In genomic region chr3:137867437-137868093, GRCm38 (mm10) we compare ENCODE assay signal across 8 mouse cellular contexts. TPM values are rescaled to one million over a fixed set of nuclear protein-coding genes. Genes with fewer than 3 reads are reported as not detected.
DNase-seq lines count a peak whose midpoint lies in the region; ATAC-seq lines count a peak whose summit lies in the region.

Gene Dnajb14, plus strand, starts transcription at chr3:137867675.

- peak; percentile 29 for ATAC-seq in frontal cortex, adult (ENCODE audit: low TSS enrichment)
- ATAC-seq in hematopoietic stem cell, adult 5-6 weeks (replicated peaks in 1 of 2; ENCODE audit: insufficient read depth in 1 of 2, low FRiP score in 2 of 2, low TSS enrichment in 1 of 2, low read depth in 1 of 2, poor library complexity in 2 of 2, severe bottlenecking in 2 of 2) = no peak

- DNase-seq in MN1 (ENCODE audit: low spot score) = peak; percentile 59
- peak; percentile 67 for DNase-seq in cerebellum, adult 8-10 months
- peak in 1 of 2 experiments; percentile 53 for DNase-seq in layer of hippocampus, postnatal 14 days (ENCODE audit: low spot score in 2 of 2)
- DNase-seq in lung, postnatal 10 days = peak; percentile 61
- DNase-seq in ovary, postnatal 14 days (ENCODE audit: low spot score) = peak; percentile 50
- DNase-seq in thymus, postnatal 10 days (ENCODE audit: low spot score in 2 of 2) = peak; percentile 35 to 36

RNA-seq across cellular contexts. Expression of gene Dnajb14, which starts in this region (rescaled TPM):
- total RNA-seq in hematopoietic stem cell, adult 5-6 weeks (2017) = 10.4 and 15.9 TPM in 2 replicates
- 10 to 100 TPM; 49.6 to 50.2 TPM for total RNA-seq in layer of hippocampus, postnatal 14 days (2021)
